Mouse (Mus musculus): ENCODE results near the gene Cd276. TPM values are rescaled to one million over a fixed set of nuclear protein-coding genes. Genes with fewer than 3 reads are reported as not detected.
A peak's percentile ranks its signal among the peaks of the same experiment; 100 is the strongest.
"Not testable (repeated sequence)": the region's sequence is repeated elsewhere in the genome, so short reads cannot be mapped to it uniquely, and the experiment has no call there.

Cd276 gene
- polyA plus RNA-seq, 1 experiment from 2014 or later = 58.6 TPM

- Histone ChIP-seq H3K27ac (no peak overlapping the region), H3K27me3 (no peaks in the 10 kb centered on the region), H3K4me1 (no peaks in the 10 kb centered on the region), H3K9ac (no peak overlapping the region), H3K4me3 (no peak overlapping the region), H3K9me3 (no peaks in the 10 kb centered on the region), H3K4me2 (no peak overlapping the region), H3K36me3 (no peaks in the 10 kb centered on the region)
- WGBS = 94% methylated on average over 1 of the region's 1 CpGs
- ATAC-seq (ENCODE audit: insufficient number of reproducible peaks, insufficient read depth, low FRiP score, low TSS enrichment, low read depth) = no peak
Observed at GRCm38 (mm10) chr9:58571001-58571400, 15.8 kb upstream of the Cd276 start.

DNA sequence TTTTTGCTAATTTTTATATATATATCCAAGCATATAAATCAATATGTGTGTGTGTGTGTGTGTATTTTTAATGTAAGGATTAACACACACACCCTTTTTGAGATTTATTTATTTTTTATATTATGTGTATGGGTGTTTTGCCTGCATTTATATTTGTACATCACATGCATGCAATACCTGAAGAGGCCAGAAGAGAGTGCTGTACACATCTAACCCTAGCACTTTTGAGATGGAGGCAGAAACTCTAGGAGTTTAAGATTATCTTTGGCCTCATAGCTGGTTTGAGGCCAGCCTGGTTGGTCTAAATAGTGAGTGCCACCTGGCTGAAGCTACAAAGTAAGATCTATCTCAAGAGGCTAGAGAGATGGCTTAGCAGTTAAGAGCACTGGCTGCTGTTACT lies 12.4 kb upstream of the Cd276 start:
- Histone ChIP-seq H3K9me3 (no peaks in the 10 kb centered on the region), H3K27ac (no peak overlapping the region), H3K4me1 (no peaks in the 10 kb centered on the region), H3K4me2 (no peak overlapping the region), H3K9ac (no peak overlapping the region), H3K36me3 (no peaks in the 10 kb centered on the region), H3K4me3 (no peak overlapping the region), H3K27me3 (no peaks in the 10 kb centered on the region)
- no peak for ATAC-seq (ENCODE audit: insufficient number of reproducible peaks, insufficient read depth, low FRiP score, low TSS enrichment, low read depth)

DNA sequence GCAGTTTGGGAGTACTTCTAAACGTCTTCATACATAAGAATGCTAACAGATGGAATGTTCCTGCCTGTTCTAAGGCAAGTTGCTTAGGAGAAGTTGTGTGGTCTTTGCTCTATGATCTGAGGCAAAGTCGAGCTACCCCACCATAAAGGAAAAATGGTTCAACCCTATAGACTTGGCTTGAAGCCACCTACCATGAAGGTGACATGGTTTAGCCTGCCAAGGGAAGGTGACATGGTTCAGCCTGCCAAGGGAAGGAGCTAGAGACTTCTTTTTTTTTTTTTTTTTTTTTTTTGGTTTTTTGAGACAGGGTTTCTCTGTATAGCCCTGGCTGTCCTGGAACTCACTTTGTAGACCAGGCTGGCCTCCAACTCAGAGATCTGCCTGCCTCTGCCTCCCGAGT lies 10.7 kb upstream of the Cd276 start:
- H3K36me3 ChIP-seq; H3K4me3 ChIP-seq; H3K4me2 ChIP-seq; H3K9ac ChIP-seq; H3K9me3 ChIP-seq; ATAC-seq (ENCODE audit: insufficient number of reproducible peaks, insufficient read depth, low FRiP score, low TSS enrichment, low read depth); H3K27ac ChIP-seq; H3K27me3 ChIP-seq; H3K4me1 ChIP-seq: not testable (repeated sequence)
- 75% methylated on average over 3 of the region's 3 CpGs for WGBS

GRCm38 (mm10) chr9:58560211-58560610 lies 5.0 kb upstream of the Cd276 start:
- no peak for ATAC-seq (ENCODE audit: insufficient number of reproducible peaks, insufficient read depth, low FRiP score, low TSS enrichment, low read depth)
- Histone ChIP-seq H3K9me3 (no peaks in the 10 kb centered on the region), H3K27ac (no peak overlapping the region), H3K4me3 (no peak overlapping the region), H3K27me3 (no peaks in the 10 kb centered on the region), H3K36me3 (no peaks in the 10 kb centered on the region), H3K4me1 (peaks cover 14% of the 10 kb centered on the region), H3K4me2 (no peak overlapping the region), H3K9ac (no peak overlapping the region)
- 75% methylated on average over 3 of the region's 3 CpGs for WGBS

GRCm38 (mm10) chr9:58557457-58558455 lies 2.5 kb upstream of the Cd276 start:
- Histone ChIP-seq H3K9ac (no peak overlapping the region), H3K27me3 (no peaks in the 10 kb centered on the region), H3K27ac (no peak overlapping the region), H3K36me3 (no peaks in the 10 kb centered on the region), H3K4me1 (peaks cover 28% of the 10 kb centered on the region), H3K9me3 (no peaks in the 10 kb centered on the region), H3K4me3 (no peak overlapping the region), H3K4me2 (no peak overlapping the region)
- 74% methylated on average over 3 of the region's 3 CpGs for WGBS
- ATAC-seq (ENCODE audit: insufficient number of reproducible peaks, insufficient read depth, low FRiP score, low TSS enrichment, low read depth) = no peak

DNA sequence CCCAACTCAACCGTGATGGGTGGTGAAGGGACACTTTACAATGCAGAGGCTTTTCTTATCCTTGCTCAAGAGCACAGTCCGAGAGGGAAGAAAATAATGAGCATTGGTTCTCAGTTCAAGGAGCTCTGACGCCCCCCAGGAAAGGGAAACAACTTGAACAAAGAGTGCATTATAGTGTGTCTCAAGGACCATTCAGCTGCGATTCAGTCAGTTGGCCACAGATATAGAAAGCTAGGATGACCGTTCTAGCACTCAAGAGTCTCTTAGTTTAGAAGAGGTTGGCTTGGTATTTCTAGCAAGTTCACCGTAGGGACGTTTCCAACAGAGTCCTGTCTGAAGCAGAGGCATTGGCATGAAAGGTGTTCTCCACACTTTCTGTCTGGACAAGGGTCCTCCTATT lies 1.4 kb upstream of the Cd276 start:
- H3K4me1 ChIP-seq = peaks cover 35% of the 10 kb centered on the region
- H3K27ac ChIP-seq = no peak overlapping the region
- 42% methylated on average over 7 of the region's 7 CpGs for WGBS
- H3K4me3 ChIP-seq = no peak overlapping the region
- H3K9me3 ChIP-seq = no peaks in the 10 kb centered on the region
- H3K4me2 ChIP-seq = no peak overlapping the region
- no peaks in the 10 kb centered on the region for H3K27me3 ChIP-seq
- no peak overlapping the region for H3K9ac ChIP-seq
- no peaks in the 10 kb centered on the region for H3K36me3 ChIP-seq
- no peak for ATAC-seq (ENCODE audit: insufficient number of reproducible peaks, insufficient read depth, low FRiP score, low TSS enrichment, low read depth)

GRCm38 (mm10) chr9:58555685-58556414 lies 613 bp upstream of the Cd276 start:
- peaks cover 35% of the 10 kb centered on the region for H3K4me1 ChIP-seq
- 18% methylated on average over 9 of the region's 9 CpGs for WGBS
- peak overlapping the region; percentile 98; the same call in 1 of the 2 replicates for H3K9ac ChIP-seq
- H3K27ac ChIP-seq = peak overlapping the region; percentile 98
- no peaks in the 10 kb centered on the region for H3K36me3 ChIP-seq
- no peak for ATAC-seq (ENCODE audit: insufficient number of reproducible peaks, insufficient read depth, low FRiP score, low TSS enrichment, low read depth)
- H3K4me3 ChIP-seq = peak overlapping the region; percentile 87
- no peaks in the 10 kb centered on the region for H3K9me3 ChIP-seq
- H3K4me2 ChIP-seq = peak overlapping the region; percentile 76
- no peaks in the 10 kb centered on the region for H3K27me3 ChIP-seq

- H3K9ac ChIP-seq = peak overlapping the region; percentile 98
- WGBS = 9% methylated on average over 23 of the region's 23 CpGs
- peak overlapping the region; percentile 76 for H3K4me2 ChIP-seq
- H3K9me3 ChIP-seq = no peaks in the 10 kb centered on the region
- no peaks in the 10 kb centered on the region for H3K27me3 ChIP-seq
- H3K4me3 ChIP-seq = peak overlapping the region; percentile 87
- no peak for ATAC-seq (ENCODE audit: insufficient number of reproducible peaks, insufficient read depth, low FRiP score, low TSS enrichment, low read depth)
- peaks cover 44% of the 10 kb centered on the region for H3K4me1 ChIP-seq
- H3K36me3 ChIP-seq = no peaks in the 10 kb centered on the region
- H3K27ac ChIP-seq = peak overlapping the region; percentile 98
Observed at GRCm38 (mm10) chr9:58554056-58554907, 955 bp downstream of the Cd276 start.

DNA sequence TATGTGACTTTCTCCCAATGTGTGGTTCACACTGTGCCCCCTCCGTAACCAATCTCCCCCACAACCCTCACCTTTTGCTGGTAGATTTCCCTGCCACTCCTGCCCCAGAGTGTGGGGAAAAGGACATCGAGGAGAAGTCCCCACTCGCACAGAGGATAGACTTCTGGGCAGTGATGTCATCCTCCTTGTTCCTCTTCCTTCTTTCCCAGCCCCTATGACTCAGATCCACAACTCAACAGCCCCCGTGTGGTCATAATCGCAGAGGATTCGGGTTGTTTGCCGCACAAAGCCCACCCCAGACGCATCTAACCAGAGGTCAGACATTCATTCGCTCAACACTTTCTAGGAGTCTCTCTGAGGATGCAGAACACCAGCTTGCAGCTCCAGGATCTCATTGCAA lies 3.2 kb downstream of the Cd276 start:
- ATAC-seq (ENCODE audit: insufficient number of reproducible peaks, insufficient read depth, low FRiP score, low TSS enrichment, low read depth) = no peak
- Histone ChIP-seq H3K9ac (no peak overlapping the region), H3K27ac (no peak overlapping the region), H3K9me3 (no peaks in the 10 kb centered on the region), H3K27me3 (no peaks in the 10 kb centered on the region), H3K36me3 (no peaks in the 10 kb centered on the region), H3K4me3 (no peak overlapping the region), H3K4me1 (peaks cover 60% of the 10 kb centered on the region), H3K4me2 (no peak overlapping the region)
- WGBS = 75% methylated on average over 9 of the region's 9 CpGs

DNA sequence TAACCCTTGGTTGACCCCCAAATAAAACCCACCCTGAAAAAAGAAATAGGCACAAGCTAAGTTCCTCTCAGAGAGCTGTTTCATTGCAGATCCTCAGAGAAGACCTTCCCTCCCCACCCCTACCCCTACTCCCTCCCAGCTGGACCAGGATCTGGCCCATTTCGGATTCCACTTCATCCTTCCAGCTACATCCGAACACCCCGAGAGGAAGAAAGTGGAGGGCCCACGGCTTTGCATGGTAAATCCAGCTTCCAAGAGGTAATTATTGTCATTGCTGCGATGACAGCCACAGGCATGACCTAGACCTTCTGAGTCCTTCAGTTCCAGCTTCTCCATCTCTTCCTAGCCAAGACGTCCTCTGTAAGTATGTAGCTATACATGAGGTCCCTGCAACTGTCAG lies 4.3 kb downstream of the Cd276 start:
- Histone ChIP-seq H3K4me2 (no peak overlapping the region), H3K4me1 (peaks cover 58% of the 10 kb centered on the region), H3K4me3 (no peak overlapping the region), H3K9me3 (no peaks in the 10 kb centered on the region), H3K27ac (no peak overlapping the region), H3K27me3 (no peaks in the 10 kb centered on the region), H3K9ac (no peak overlapping the region), H3K36me3 (no peaks in the 10 kb centered on the region)
- WGBS = 85% methylated on average over 6 of the region's 6 CpGs
- no peak for ATAC-seq (ENCODE audit: insufficient number of reproducible peaks, insufficient read depth, low FRiP score, low TSS enrichment, low read depth)

GRCm38 (mm10) chr9:58549694-58550093 lies 5.5 kb downstream of the Cd276 start:
- Histone ChIP-seq H3K4me3 (no peak overlapping the region), H3K9me3 (no peaks in the 10 kb centered on the region), H3K36me3 (no peaks in the 10 kb centered on the region), H3K4me2 (no peak overlapping the region), H3K4me1 (peaks cover 56% of the 10 kb centered on the region), H3K27ac (no peak overlapping the region), H3K9ac (no peak overlapping the region), H3K27me3 (no peaks in the 10 kb centered on the region)
- 73% methylated on average over 3 of the region's 3 CpGs for WGBS
- no peak for ATAC-seq (ENCODE audit: insufficient number of reproducible peaks, insufficient read depth, low FRiP score, low TSS enrichment, low read depth)

Measured in embryonic facial prominence, embryonic 13.5 days (tissue).